Mouse (Mus musculus) mammary gland, adult 2 months (tissue): ENCODE data around the gene Ssc5d. TPM values are rescaled to one million over a fixed set of nuclear protein-coding genes. Genes with fewer than 3 reads are reported as not detected.

Experiments
- polyA plus RNA-seq: library from polyadenylated mRNA; depleted of rRNA; stranded (reverse); fragments of >200 nt; gene quantifications from 2 replicates; pipeline ENCODE4 v1.2.3, GENCODE M21; 2012; ENCODE audit warnings: low replicate concordance; rRNA removed

The Ssc5d gene
- polyA plus RNA-seq = 17.9 and 19.0 TPM in 2 replicates

GRCm38 (mm10) chr7:4925441-4926381 lies at the start of gene Ssc5d:
Gene Ssc5d (plus strand): TSS chr7:4925785.

GRCm38 (mm10) chr7:4876753-4877221 lies 48.8 kb upstream of the Ssc5d start, which contains the start of gene Isoc2a:
Gene Isoc2a (plus strand): TSS chr7:4877153.

GRCm38 (mm10) chr7:4906466-4906950 lies 19.1 kb upstream of the Ssc5d start, which contains the start of gene Gm36210:
Gene Gm36210 (minus strand): TSS chr7:4906516.

GRCm38 (mm10) chr7:4915007-4915665 lies 10.4 kb upstream of the Ssc5d start, which contains the start of gene Zfp628:
Gene Zfp628 (plus strand): TSS chr7:4915217.

GRCm38 (mm10) chr7:4921824-4922482 lies 3.6 kb upstream of the Ssc5d start, which contains the start of gene Nat14:
Gene Nat14 (plus strand): TSS chr7:4922028.

GRCm38 (mm10) chr7:4964272-4964671 lies 38.7 kb downstream of the Ssc5d start, which contains the start of gene Sbk2:
Gene Sbk2 (minus strand): TSS chr7:4964406.

GRCm38 (mm10) chr7:4971068-4971467 lies 45.5 kb downstream of the Ssc5d start, which contains the start of gene Sbk3:
Gene Sbk3 (minus strand): TSS chr7:4971168.

Other genes starting within 250 kb of the Ssc5d start
- gene Hspbp1, start 240.7 kb upstream of the Ssc5d start, polyA plus RNA-seq = 29.8 and 46.7 TPM in 2 replicates
- 4.4 and 6.0 TPM in 2 replicates for gene Brsk1, start 235.2 kb upstream of the Ssc5d start, polyA plus RNA-seq
- gene Tmem150b, start 200.5 kb upstream of the Ssc5d start, polyA plus RNA-seq = 2.0 and 2.5 TPM in 2 replicates
- 95.7 and 216 TPM in 2 replicates for gene Kmt5c, start 185.7 kb upstream of the Ssc5d start, polyA plus RNA-seq
- gene Cox6b2, start 172.7 kb upstream of the Ssc5d start, polyA plus RNA-seq = 13.8 and 18.7 TPM in 2 replicates
- gene Fam71e2, start 154.5 kb upstream of the Ssc5d start, polyA plus RNA-seq = 0.10 TPM in 1 of 2 replicates, not detected in the other
- gene Il11, start 142.9 kb upstream of the Ssc5d start, polyA plus RNA-seq = 0.36 and 0.78 TPM in 2 replicates
- gene Tmem190, start 142.8 kb upstream of the Ssc5d start, polyA plus RNA-seq = not detected in 2 replicates
- 18.4 and 84.5 TPM in 2 replicates for gene Tmem238, start 136.1 kb upstream of the Ssc5d start, polyA plus RNA-seq
- 252 and 384 TPM in 2 replicates for gene Rpl28, start 132.9 kb upstream of the Ssc5d start, polyA plus RNA-seq
- 193 and 283 TPM in 2 replicates for gene Ube2s, start 113.2 kb upstream of the Ssc5d start, polyA plus RNA-seq
- gene Shisa7, start 81.1 kb upstream of the Ssc5d start, polyA plus RNA-seq = 0.54 and 1.0 TPM in 2 replicates
- 39.7 and 42.5 TPM in 2 replicates for gene Isoc2b, start 55.5 kb upstream of the Ssc5d start, polyA plus RNA-seq
- 45.1 and 54.4 TPM in 2 replicates for gene Isoc2a, start 48.6 kb upstream of the Ssc5d start, polyA plus RNA-seq
- gene Gm36210, start 19.3 kb upstream of the Ssc5d start, polyA plus RNA-seq = 0.17 and 0.85 TPM in 2 replicates
- gene Zfp628, start 10.6 kb upstream of the Ssc5d start, polyA plus RNA-seq = 15.7 and 34.3 TPM in 2 replicates
- 2.9 and 7.1 TPM in 2 replicates for gene Nat14, start 3.8 kb upstream of the Ssc5d start, polyA plus RNA-seq
- 3.7 and 91.9 TPM in 2 replicates for gene Sbk2, start 38.6 kb downstream of the Ssc5d start, polyA plus RNA-seq
- 0.25 and 1.3 TPM in 2 replicates for gene Sbk3, start 45.4 kb downstream of the Ssc5d start, polyA plus RNA-seq
- 72.4 and 81.0 TPM in 2 replicates for gene Zfp579, start 70.4 kb downstream of the Ssc5d start, polyA plus RNA-seq
- 35.2 and 68.4 TPM in 2 replicates for gene Zfp524, start 88.6 kb downstream of the Ssc5d start, polyA plus RNA-seq
- 34.7 and 40.0 TPM in 2 replicates for gene Fiz1, start 88.9 kb downstream of the Ssc5d start, polyA plus RNA-seq
- gene Gm44973, start 89.7 kb downstream of the Ssc5d start, polyA plus RNA-seq = not detected in 2 replicates
- 33.5 and 79.1 TPM in 2 replicates for gene Zfp865, start 94.6 kb downstream of the Ssc5d start, polyA plus RNA-seq
- 1.5 and 3.1 TPM in 2 replicates for gene Ccdc106, start 94.8 kb downstream of the Ssc5d start, polyA plus RNA-seq
- gene 4632433K11Rik, start 108.3 kb downstream of the Ssc5d start, polyA plus RNA-seq = not detected in 2 replicates
- gene Zfp784, start 112.7 kb downstream of the Ssc5d start, polyA plus RNA-seq = 4.6 and 5.6 TPM in 2 replicates
- gene Zfp580, start 125.8 kb downstream of the Ssc5d start, polyA plus RNA-seq = 19.3 and 35.9 TPM in 2 replicates
- 156 and 169 TPM in 2 replicates for gene U2af2, start 136.4 kb downstream of the Ssc5d start, polyA plus RNA-seq
- 168 and 263 TPM in 2 replicates for gene Epn1, start 154.4 kb downstream of the Ssc5d start, polyA plus RNA-seq
- not detected in 2 replicates for gene Rfpl4, start 191.2 kb downstream of the Ssc5d start, polyA plus RNA-seq
- gene Rasl2-9, start 200.2 kb downstream of the Ssc5d start, polyA plus RNA-seq = 0.84 and 0.93 TPM in 2 replicates
- gene Vmn1r55, start 223.9 kb downstream of the Ssc5d start, polyA plus RNA-seq = not detected in 2 replicates